Comparison of ENCODE assay signal across 8 mouse cellular contexts in genomic region chr11:93884068-93884467, GRCm38 (mm10). TPM values are rescaled to one million over a fixed set of nuclear protein-coding genes. Genes with fewer than 3 reads are reported as not detected.
DNase-seq lines count a peak whose midpoint lies in the region; ATAC-seq lines count a peak whose summit lies in the region.
"Had no signal": no experiment of that assay in that cellular context is flagged by ENCODE, and none has a peak within 500 bp of the region (broad histone marks: within the 10 kb centered on the region; RNA-seq: fewer than 3 reads in every experiment).

No protein-coding gene starts in this region.

- H3K27me3 ChIP-seq in lung, embryonic 16.5 days (ENCODE audit: control insufficient read depth, insufficient read depth, low read depth, low read length): no peaks in the 10 kb centered on the region
- no peaks in the 10 kb centered on the region for H3K27me3 ChIP-seq in forebrain, embryonic 10.5 days (ENCODE audit: poor library complexity, severe bottlenecking)
- no peaks in the 10 kb centered on the region for H3K27me3 ChIP-seq in limb, embryonic 13.5 days
- no peaks in the 10 kb centered on the region for H3K27me3 ChIP-seq in stomach, embryonic 15.5 days (replicated peaks)

- peak overlapping the region; percentile 99; the same call in 1 of the 2 replicates for H3K9ac ChIP-seq in lung, embryonic 16.5 days (ENCODE audit: low read length)
- H3K9ac ChIP-seq in limb, embryonic 13.5 days: peak overlapping the region; percentile 96
- H3K9ac ChIP-seq in stomach, embryonic 15.5 days: no peak overlapping the region

- ATAC-seq in lung, embryonic 16.5 days (ENCODE audit: low read depth): no peak
- ATAC-seq in limb, embryonic 13.5 days (ENCODE audit: low FRiP score, low read depth): no peak
- ATAC-seq in stomach, embryonic 15.5 days (ENCODE audit: insufficient read depth, low FRiP score, low read depth): no peak

- peaks cover 3% of the 10 kb centered on the region for H3K36me3 ChIP-seq in lung, embryonic 16.5 days (ENCODE audit: control insufficient read depth, insufficient read depth, low read length)
- H3K36me3 ChIP-seq in forebrain, embryonic 10.5 days (replicated peaks): peaks cover 51% of the 10 kb centered on the region
- peaks cover 29% of the 10 kb centered on the region for H3K36me3 ChIP-seq in limb, embryonic 13.5 days
- H3K36me3 ChIP-seq in stomach, embryonic 15.5 days: 0 out of 2 replicates have a peak, but pooled peaks cover 3% of the 10 kb centered on the region

- peak overlapping the region; percentile 83 for H3K4me2 ChIP-seq in lung, embryonic 16.5 days (ENCODE audit: low read depth, low read length)
- peak overlapping the region; percentile 91 for H3K4me2 ChIP-seq in limb, embryonic 13.5 days (replicated peaks)
- peak overlapping the region; percentile 91 for H3K4me2 ChIP-seq in stomach, embryonic 15.5 days

- peaks cover 17% of the 10 kb centered on the region for H3K4me1 ChIP-seq in lung, embryonic 16.5 days (replicated peaks; ENCODE audit: control insufficient read depth, insufficient read depth, low read length)
- peaks cover 31% of the 10 kb centered on the region for H3K4me1 ChIP-seq in forebrain, embryonic 10.5 days
- peaks cover 27% of the 10 kb centered on the region for H3K4me1 ChIP-seq in limb, embryonic 13.5 days
- peaks cover 12% of the 10 kb centered on the region for H3K4me1 ChIP-seq in stomach, embryonic 15.5 days

- DNase-seq in lung, postnatal 36 days: no peak
- DNase-seq in forebrain, embryonic 10.5 days (ENCODE audit: extremely low spot score, low spot score): no peak
- no peak for DNase-seq in MN1 (ENCODE audit: low spot score)
- no peak for DNase-seq in spleen, adult 12 weeks (ENCODE audit: low spot score)
- DNase-seq: kidney, postnatal 36 days had no signal

- WGBS in lung, embryonic 16.5 days: 75% methylated on average over 4 of the region's 4 CpGs
- WGBS in forebrain, embryonic 10.5 days: 89% methylated on average over 4 of the region's 4 CpGs
- 94% methylated on average over 4 of the region's 4 CpGs for WGBS in limb, embryonic 13.5 days
- WGBS in stomach, embryonic 15.5 days: 80% methylated on average over 4 of the region's 4 CpGs

- peak overlapping the region; percentile 99 for H3K4me3 ChIP-seq in lung, embryonic 16.5 days (ENCODE audit: low read length)
- peak overlapping the region; percentile 96 for H3K4me3 ChIP-seq in forebrain, embryonic 10.5 days
- H3K4me3 ChIP-seq in limb, embryonic 13.5 days: peak overlapping the region; percentile 96
- H3K4me3 ChIP-seq in stomach, embryonic 15.5 days (replicated peaks): peak overlapping the region; percentile 99; the same call in 1 of the 2 replicates

- H3K27ac ChIP-seq in lung, embryonic 16.5 days (ENCODE audit: low read length): no peak overlapping the region
- H3K27ac ChIP-seq in forebrain, embryonic 10.5 days: no peak overlapping the region
- H3K27ac ChIP-seq in limb, embryonic 13.5 days: no peak overlapping the region
- H3K27ac ChIP-seq in stomach, embryonic 15.5 days: no peak overlapping the region

- H3K9me3 ChIP-seq in lung, embryonic 16.5 days (ENCODE audit: control insufficient read depth, low read length): no peaks in the 10 kb centered on the region
- H3K9me3 ChIP-seq in forebrain, embryonic 10.5 days: no peaks in the 10 kb centered on the region
- no peaks in the 10 kb centered on the region for H3K9me3 ChIP-seq in limb, embryonic 13.5 days
- H3K9me3 ChIP-seq in stomach, embryonic 15.5 days: no peaks in the 10 kb centered on the region

RNA-seq across cellular contexts. Expression of gene Utp18, which starts 1.5 kb away (rescaled TPM):
- 16.5 and 18.8 TPM in 2 replicates for polyA plus RNA-seq in lung, embryonic 16.5 days (2015; fragmentation: Nextera tagmentation; extraction: Ambion mirVana)
- polyA plus RNA-seq in forebrain, embryonic 10.5 days (2016; fragmentation: Nextera tagmentation; extraction: Ambion mirVana): 38.6 and 38.8 TPM in 2 replicates
- 28.6 and 28.8 TPM in 2 replicates for polyA plus RNA-seq in limb, embryonic 13.5 days (2015; fragmentation: Nextera tagmentation; extraction: Ambion mirVana)
- polyA plus RNA-seq in stomach, embryonic 15.5 days (2015; fragmentation: Nextera tagmentation; extraction: Ambion mirVana): 24.8 and 25.4 TPM in 2 replicates

RNA-seq across cellular contexts. Expression of gene Mbtd1, which starts 1.6 kb away (rescaled TPM):
- polyA plus RNA-seq in lung, embryonic 16.5 days (2015; fragmentation: Nextera tagmentation; extraction: Ambion mirVana): 22.6 and 24.7 TPM in 2 replicates
- 41.1 and 42.7 TPM in 2 replicates for polyA plus RNA-seq in forebrain, embryonic 10.5 days (2016; fragmentation: Nextera tagmentation; extraction: Ambion mirVana)
- polyA plus RNA-seq in limb, embryonic 13.5 days (2015; fragmentation: Nextera tagmentation; extraction: Ambion mirVana): 40.3 and 43.4 TPM in 2 replicates
- 25.0 and 29.5 TPM in 2 replicates for polyA plus RNA-seq in stomach, embryonic 15.5 days (2015; fragmentation: Nextera tagmentation; extraction: Ambion mirVana)
